Mouse (Mus musculus) heart, postnatal 0 days (tissue): ENCODE results near the gene Sox6. TPM values are rescaled to one million over a fixed set of nuclear protein-coding genes. Genes with fewer than 3 reads are reported as not detected.
A peak's percentile ranks its signal among the peaks of the same experiment; 100 is the strongest.

Experiments
- ATAC-seq: fragments of 200-750 bp; cut with Nextera tagmentation; 2 replicates; pipeline ENCODE4 v1.8.0; 2017; ENCODE audit warnings: low read depth, moderate number of reproducible peaks, moderate library complexity; ENCODE audit not compliant: insufficient read depth
- DNase-seq: peaks from one replicate; pipeline ENCODE4 v3.0.0-alpha.2; 2016; ENCODE audit warnings: low spot score
- H3K27ac ChIP-seq: fragments of 300-500 bp; sonication (generic); 2 replicates; pipeline ENCODE4 v1.5.1; 2014; ENCODE audit warnings: low read depth, mild to moderate bottlenecking
- H3K27me3 ChIP-seq: fragments of 300-500 bp; sonication (generic); 2 replicates; pipeline ENCODE4 v1.6.1; 2014; ENCODE audit warnings: low read length, mixed read lengths; ENCODE audit not compliant: control insufficient read depth, insufficient read depth
- H3K36me3 ChIP-seq: fragments of 300-500 bp; sonication (generic); replicated peaks from 2 replicates; pipeline ENCODE4 v1.6.1; 2014; ENCODE audit warnings: low read length, mixed read lengths; ENCODE audit not compliant: control insufficient read depth, insufficient read depth
- H3K4me1 ChIP-seq: fragments of 300-500 bp; sonication (generic); 2 replicates; pipeline ENCODE4 v1.6.1; 2014; ENCODE audit warnings: antibody characterized with exemption; ENCODE audit not compliant: control insufficient read depth, insufficient read depth
- H3K4me2 ChIP-seq: fragments of 300-500 bp; sonication (generic); 2 replicates; pipeline ENCODE4 v1.6.1; 2014; ENCODE audit warnings: low read depth, mild to moderate bottlenecking, low read length, moderate library complexity
- H3K4me3 ChIP-seq: fragments of 300-500 bp; sonication (generic); 2 replicates; pipeline ENCODE4 v1.5.1; 2014; ENCODE audit warnings: low read depth, low read length
- H3K9ac ChIP-seq: fragments of 300-500 bp; sonication (generic); replicated peaks from 2 replicates; pipeline ENCODE4 v1.6.1; 2014; ENCODE audit warnings: low read depth, low read length, mixed read lengths
- H3K9me3 ChIP-seq: fragments of 300-500 bp; sonication (generic); replicated peaks from 2 replicates; pipeline ENCODE4 v1.6.1; 2016; ENCODE audit warnings: low read length; ENCODE audit not compliant: control insufficient read depth
- CTCF ChIP-seq: IDR thresholded peaks from 2 replicates; pipeline ENCODE4 v1.5.1; 2016; ENCODE audit warnings: antibody characterized with exemption, control low read depth, low read depth
- EP300 ChIP-seq: IDR thresholded peaks from 2 replicates; pipeline ENCODE4 v1.6.1; 2016; ENCODE audit warnings: antibody characterized with exemption, low read depth
- WGBS: fragments of 180-500 bp; shearing (Covaris S2); extraction: QIAGEN DNeasy Blood & Tissue Kit; methylation state at CpG from one replicate; pipeline ENCODE4 v1.1.7; 2014; 5-methylcytosine and 5-hydroxymethylcytosine counted together
- polyA plus RNA-seq: library from polyadenylated mRNA; unstranded; fragments of >200 nt; fragmentation: Nextera tagmentation; extraction: Ambion mirVana; gene quantifications from 2 replicates; pipeline ENCODE4 v1.2.1, GENCODE M21; 2015
- total RNA-seq: library from RNA; depleted of rRNA; stranded (reverse); fragments of >200 nt; gene quantifications from 2 replicates; pipeline ENCODE4 v1.2.3, GENCODE M21; 2014; ENCODE audit warnings: low replicate concordance

The Sox6 gene
- total and polyA plus RNA-seq, 2 experiments from 2014 or later: 23.4 to 68.5 TPM

DNA sequence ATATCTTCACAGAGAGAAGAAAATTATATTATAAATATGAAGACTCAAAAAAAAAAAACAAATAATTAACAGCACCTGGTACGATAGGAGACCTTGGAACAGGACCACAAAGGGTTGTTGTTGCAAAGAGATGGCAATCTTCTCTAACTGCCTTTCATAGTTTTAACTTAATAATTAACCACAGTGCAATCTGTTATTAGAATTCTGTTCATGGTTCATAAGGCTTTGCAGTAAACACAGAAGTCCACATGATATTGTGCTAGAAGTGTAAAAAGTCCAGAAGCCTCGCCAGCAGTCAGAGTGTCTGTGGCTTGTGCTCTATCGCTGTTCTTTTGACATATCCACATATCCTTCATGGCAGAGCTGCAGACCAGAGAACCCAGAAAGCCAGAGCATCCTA lies 354.5 kb downstream of the Sox6 start:
- WGBS: 91% methylated on average over 3 of the region's 3 CpGs
- Histone ChIP-seq H3K4me2 (no peak overlapping the region), H3K9me3 (no peaks in the 10 kb centered on the region), H3K9ac (no peak overlapping the region), H3K4me3 (no peak overlapping the region), H3K36me3 (no peaks in the 10 kb centered on the region), H3K27me3 (no peaks in the 10 kb centered on the region), H3K4me1 (no peaks in the 10 kb centered on the region), H3K27ac (no peak overlapping the region)
- TF ChIP-seq CTCF: no peak
- no peak for TF ChIP-seq EP300
- DNase-seq (no peak), ATAC-seq (no peak)

DNA sequence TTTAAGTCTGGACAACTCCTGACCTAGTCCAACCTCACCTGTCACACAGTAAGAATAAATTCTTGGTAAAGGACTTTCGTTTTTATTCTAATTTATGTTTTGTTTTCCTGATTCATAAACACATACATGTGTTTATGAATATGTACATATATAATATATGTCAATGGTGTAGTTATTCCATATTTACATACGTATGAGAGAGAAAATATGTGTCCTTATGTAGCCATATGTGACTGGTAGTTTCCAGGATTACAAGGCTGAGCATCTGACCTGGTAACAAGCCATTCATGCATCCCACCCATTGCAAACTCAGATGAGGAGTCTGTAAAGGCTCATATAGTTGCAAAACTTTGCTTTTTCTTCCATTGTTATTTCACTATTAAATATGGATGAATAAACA lies 366.8 kb downstream of the Sox6 start:
- Histone ChIP-seq H3K4me3 (no peak overlapping the region), H3K4me1 (peaks cover 21% of the 10 kb centered on the region; the same call in 1 of the 2 replicates), H3K4me2 (no peak overlapping the region), H3K36me3 (no peaks in the 10 kb centered on the region), H3K9ac (no peak overlapping the region), H3K27ac (no peak overlapping the region), H3K9me3 (no peaks in the 10 kb centered on the region), H3K27me3 (no peaks in the 10 kb centered on the region)
- no peak for TF ChIP-seq CTCF
- no peak for TF ChIP-seq EP300
- ATAC-seq: no peak
- DNase-seq: no peak
- WGBS: 86% methylated on average over 2 of the region's 2 CpGs

DNA sequence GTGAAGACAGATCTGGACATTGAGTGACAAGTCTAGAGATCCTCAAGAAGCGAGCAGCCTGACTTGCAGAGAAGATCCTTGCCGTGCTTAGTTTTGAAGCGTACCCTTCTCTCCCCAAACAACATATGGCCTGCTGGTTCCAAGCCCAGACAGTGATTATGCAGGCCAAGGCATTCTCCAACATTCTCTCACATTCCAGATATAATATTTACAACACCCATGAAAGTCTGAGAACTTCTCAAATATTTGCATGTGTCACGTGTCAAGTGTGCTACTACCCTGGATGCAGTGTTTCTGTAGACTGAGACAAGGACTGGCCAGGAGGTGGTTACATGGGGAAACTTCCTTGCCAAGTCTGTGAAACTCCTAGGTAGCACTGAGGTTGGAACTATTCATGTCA lies 367.3 kb downstream of the Sox6 start:
- Histone ChIP-seq H3K27me3 (no peaks in the 10 kb centered on the region), H3K36me3 (no peaks in the 10 kb centered on the region), H3K27ac (no peak overlapping the region), H3K4me1 (peaks cover 21% of the 10 kb centered on the region; the same call in 1 of the 2 replicates), H3K4me2 (no peak overlapping the region), H3K9me3 (no peaks in the 10 kb centered on the region), H3K4me3 (no peak overlapping the region), H3K9ac (no peak overlapping the region)
- 86% methylated on average over 4 of the region's 4 CpGs for WGBS
- no peak for DNase-seq
- no peak for TF ChIP-seq EP300
- no peak for TF ChIP-seq CTCF
- no peak for ATAC-seq

DNA sequence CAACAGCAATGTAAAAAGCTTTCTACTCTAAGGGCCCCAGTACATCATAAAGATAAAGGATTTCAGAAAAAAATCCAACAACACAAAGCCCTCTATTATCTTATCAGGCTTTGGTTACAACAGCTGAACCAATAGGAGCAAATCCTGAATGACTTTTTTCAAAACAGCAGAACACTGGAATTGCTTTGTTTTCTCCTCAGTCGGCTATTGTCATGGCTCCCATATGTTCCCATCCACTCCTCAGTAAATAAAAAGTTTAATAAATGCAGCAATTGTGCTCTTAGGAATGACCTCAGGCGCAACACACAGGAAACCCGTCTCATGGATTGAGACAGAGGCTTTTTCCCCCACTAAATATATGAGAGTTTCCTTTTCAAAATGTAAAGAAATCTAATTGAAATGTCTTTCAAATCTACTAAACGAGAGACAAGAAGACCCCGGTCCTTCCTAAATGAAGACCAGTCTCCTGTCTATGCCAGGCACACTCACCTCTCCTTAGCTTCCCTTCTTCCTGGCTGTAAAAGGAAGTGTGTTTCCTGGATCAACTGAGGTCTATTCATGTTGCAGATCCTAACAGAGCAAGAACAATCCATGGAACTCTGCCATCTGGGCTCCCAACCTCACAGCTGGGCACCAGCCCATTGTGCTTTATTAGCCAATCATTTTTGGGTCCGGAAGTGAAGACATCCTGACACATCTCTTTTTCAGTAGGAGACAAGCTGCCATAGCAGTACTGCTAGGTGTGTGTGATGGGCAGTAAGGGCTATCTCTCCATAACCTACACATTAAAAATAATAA lies 369.2 kb downstream of the Sox6 start:
- 57% methylated on average over 6 of the region's 6 CpGs for WGBS
- peak overlapping the region; percentile 4 for H3K27ac ChIP-seq
- peak; percentile 20 for DNase-seq
- H3K27me3 ChIP-seq: no peaks in the 10 kb centered on the region
- H3K4me1 ChIP-seq: peaks cover 21% of the 10 kb centered on the region; the same call in 1 of the 2 replicates
- no peaks in the 10 kb centered on the region for H3K36me3 ChIP-seq
- H3K9ac ChIP-seq: no peak overlapping the region
- TF ChIP-seq EP300: no peak
- TF ChIP-seq CTCF: no peak
- no peaks in the 10 kb centered on the region for H3K9me3 ChIP-seq
- no peak overlapping the region for H3K4me3 ChIP-seq
- H3K4me2 ChIP-seq: no peak overlapping the region
- ATAC-seq: no peak; the same call in 1 of the 2 replicates

DNA sequence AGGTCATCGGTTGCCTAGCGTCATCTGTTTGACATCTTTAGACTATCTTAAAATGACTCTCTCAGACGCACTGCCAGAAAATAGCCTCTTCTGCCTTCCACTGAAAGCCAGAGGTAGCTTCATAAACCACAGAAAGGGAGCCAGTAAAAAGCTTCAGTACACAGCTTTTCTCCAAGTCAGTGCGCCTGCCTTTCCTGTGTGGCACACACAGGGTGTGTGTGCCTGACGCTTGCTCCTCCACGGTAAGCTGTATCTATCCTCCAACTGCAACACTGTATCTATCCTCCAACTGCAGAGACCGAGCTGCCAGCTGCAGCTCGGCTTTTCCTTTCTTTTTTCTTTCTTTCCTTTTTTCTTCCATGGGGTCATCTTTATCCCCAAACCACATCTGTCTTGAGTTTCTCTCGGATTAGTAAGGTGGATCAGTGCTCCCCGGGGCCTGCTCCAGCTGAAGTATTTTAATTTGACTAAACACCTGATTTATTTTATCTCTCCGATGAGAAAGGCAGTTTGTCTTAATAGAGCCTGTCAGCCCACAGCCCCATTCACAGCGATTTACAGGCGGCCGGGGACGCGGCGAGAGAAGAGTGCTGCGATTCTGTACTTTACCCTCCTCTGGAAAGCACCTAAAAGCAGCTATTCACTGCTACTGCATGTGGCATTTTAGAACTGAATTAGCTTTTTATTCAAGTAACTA lies 371.8 kb downstream of the Sox6 start:
- Histone ChIP-seq H3K27ac (no peak overlapping the region), H3K4me3 (peak overlapping the region; percentile 8; the same call in 1 of the 2 replicates), H3K36me3 (no peaks in the 10 kb centered on the region), H3K4me1 (peaks cover 14% of the 10 kb centered on the region; the same call in 1 of the 2 replicates), H3K4me2 (peak overlapping the region; percentile 53), H3K9me3 (no peaks in the 10 kb centered on the region), H3K9ac (no peak overlapping the region), H3K27me3 (no peaks in the 10 kb centered on the region)
- TF ChIP-seq CTCF (no peak), EP300 (no peak)
- no peak for DNase-seq
- no peak for ATAC-seq
- 44% methylated on average over 18 of the region's 18 CpGs for WGBS
